Mouse (Mus musculus): Measurements from ENCODE around the gene Dop1b.
A peak's percentile ranks its signal among the peaks of the same experiment; 100 is the strongest.
"Not testable (repeated sequence)": the region's sequence is repeated elsewhere in the genome, so short reads cannot be mapped to it uniquely, and the experiment has no call there.

Gene Dop1b

GRCm38 (mm10) chr16:93711411-93712188, at the start of gene Dop1b:
TSS of gene Dop1b (plus strand) at chr16:93711904.
- ATAC-seq (ENCODE audit: insufficient number of reproducible peaks, low FRiP score, low TSS enrichment): peak; percentile 69

DNA sequence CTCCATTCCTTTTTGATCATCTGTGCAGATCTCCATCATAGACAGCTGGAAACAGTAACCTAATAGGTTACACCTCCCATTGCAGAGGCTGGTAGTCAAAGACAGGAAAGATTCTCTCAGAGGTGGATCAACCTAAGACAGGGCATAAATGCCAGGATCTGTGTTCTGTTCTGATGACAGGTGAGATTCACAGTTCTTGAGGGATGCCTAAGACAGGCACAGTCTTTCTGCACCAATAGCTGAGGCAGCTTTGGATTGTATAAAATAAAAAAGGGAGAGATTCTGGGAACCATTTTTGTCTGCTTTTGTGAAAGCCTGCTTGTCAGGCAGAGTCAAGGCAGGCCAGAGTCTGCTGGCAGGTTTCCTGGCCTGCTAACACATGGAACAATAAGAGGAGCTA, 43.7 kb upstream of the Dop1b start:
- no peak for ATAC-seq (ENCODE audit: insufficient number of reproducible peaks, low FRiP score, low TSS enrichment)

GRCm38 (mm10) chr16:93669521-93669920, 42.2 kb upstream of the Dop1b start:
- ATAC-seq (ENCODE audit: insufficient number of reproducible peaks, low FRiP score, low TSS enrichment): no peak

- not testable (repeated sequence) for ATAC-seq (ENCODE audit: insufficient number of reproducible peaks, low FRiP score, low TSS enrichment)
These were observed 41.2 kb upstream of the Dop1b start for GRCm38 (mm10) chr16:93670466-93670865.

DNA sequence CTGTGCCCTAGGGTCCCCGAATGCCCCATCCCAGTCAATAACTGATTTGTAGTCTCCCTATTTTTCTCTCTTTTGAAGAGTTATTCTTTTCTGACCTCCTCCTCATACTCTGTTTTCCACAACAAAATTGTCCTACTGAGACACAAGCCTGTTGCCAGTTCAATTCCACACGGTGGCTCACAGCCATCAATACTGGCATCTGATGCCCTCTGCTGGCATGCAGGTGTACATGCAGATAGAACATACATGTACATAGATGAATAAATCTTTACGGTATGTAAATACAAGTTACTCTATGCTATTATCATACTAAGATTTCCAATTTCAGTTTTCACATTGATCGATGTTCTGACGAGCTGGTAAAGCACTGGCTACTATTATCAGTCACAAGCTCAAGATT, 40.6 kb upstream of the Dop1b start:
- ATAC-seq (ENCODE audit: insufficient number of reproducible peaks, low FRiP score, low TSS enrichment): no peak

DNA sequence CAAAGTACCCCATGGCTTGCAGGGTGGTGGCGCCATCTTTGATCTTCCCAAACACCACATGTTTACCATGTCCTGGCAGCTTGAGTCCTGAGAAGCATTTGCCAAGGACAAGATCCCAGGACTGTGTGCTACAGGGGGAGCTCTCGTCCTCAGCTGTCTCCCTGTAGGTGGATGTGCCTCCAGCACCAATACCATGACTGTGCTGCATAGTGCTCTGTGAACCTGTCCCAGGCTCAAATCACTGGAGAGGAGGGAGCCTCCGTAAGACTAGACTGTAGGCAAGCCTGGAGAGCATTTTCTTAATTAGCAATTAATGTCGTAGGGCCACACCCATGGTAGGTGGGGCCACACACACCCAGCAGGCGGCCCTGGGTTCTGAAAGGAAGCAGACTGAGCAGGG, 35.3 kb upstream of the Dop1b start:
- no peak for ATAC-seq (ENCODE audit: insufficient number of reproducible peaks, low FRiP score, low TSS enrichment)

DNA sequence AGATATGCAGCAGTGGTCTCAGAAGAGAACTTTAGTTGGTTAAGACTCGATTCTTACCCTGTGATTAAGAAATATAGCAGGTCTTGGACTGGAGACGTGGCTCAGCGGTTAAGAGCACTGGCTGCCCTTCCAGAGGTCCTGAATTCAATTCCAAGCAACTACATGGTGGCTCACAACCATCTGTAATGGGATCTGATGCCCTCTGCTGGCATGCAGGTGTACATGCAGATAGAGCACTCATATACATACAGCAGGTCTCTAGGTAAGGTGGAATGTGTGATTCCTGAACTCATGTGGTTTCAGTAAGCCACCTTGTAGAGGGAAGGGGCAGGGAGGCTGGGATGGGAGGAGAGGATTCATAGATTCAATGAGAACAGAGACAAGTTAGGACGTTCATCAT, 33.5 kb upstream of the Dop1b start:
- ATAC-seq (ENCODE audit: insufficient number of reproducible peaks, low FRiP score, low TSS enrichment): no peak

GRCm38 (mm10) chr16:93679165-93679564, 32.5 kb upstream of the Dop1b start:
- ATAC-seq (ENCODE audit: insufficient number of reproducible peaks, low FRiP score, low TSS enrichment): no peak

- ATAC-seq (ENCODE audit: insufficient number of reproducible peaks, low FRiP score, low TSS enrichment): no peak
These were observed 29.5 kb upstream of the Dop1b start for GRCm38 (mm10) chr16:93682156-93682688.

GRCm38 (mm10) chr16:93682689-93683507, 28.8 kb upstream of the Dop1b start, which contains the start of gene Cbr3:
TSS of gene Cbr3 (plus strand) at chr16:93683215.
- ATAC-seq (ENCODE audit: insufficient number of reproducible peaks, low FRiP score, low TSS enrichment): 0 out of 2 replicates have a peak, but pooled peaks have one; percentile 42

GRCm38 (mm10) chr16:93683508-93684236, 28.0 kb upstream of the Dop1b start:
- no peak for ATAC-seq (ENCODE audit: insufficient number of reproducible peaks, low FRiP score, low TSS enrichment)

- no peak for ATAC-seq (ENCODE audit: insufficient number of reproducible peaks, low FRiP score, low TSS enrichment)
These were observed 27.3 kb upstream of the Dop1b start for GRCm38 (mm10) chr16:93684441-93684840.

- ATAC-seq (ENCODE audit: insufficient number of reproducible peaks, low FRiP score, low TSS enrichment): not testable (repeated sequence)
These were observed 25.9 kb upstream of the Dop1b start for GRCm38 (mm10) chr16:93685783-93686182.

GRCm38 (mm10) chr16:93686421-93686820, 25.3 kb upstream of the Dop1b start:
- ATAC-seq (ENCODE audit: insufficient number of reproducible peaks, low FRiP score, low TSS enrichment): no peak

DNA sequence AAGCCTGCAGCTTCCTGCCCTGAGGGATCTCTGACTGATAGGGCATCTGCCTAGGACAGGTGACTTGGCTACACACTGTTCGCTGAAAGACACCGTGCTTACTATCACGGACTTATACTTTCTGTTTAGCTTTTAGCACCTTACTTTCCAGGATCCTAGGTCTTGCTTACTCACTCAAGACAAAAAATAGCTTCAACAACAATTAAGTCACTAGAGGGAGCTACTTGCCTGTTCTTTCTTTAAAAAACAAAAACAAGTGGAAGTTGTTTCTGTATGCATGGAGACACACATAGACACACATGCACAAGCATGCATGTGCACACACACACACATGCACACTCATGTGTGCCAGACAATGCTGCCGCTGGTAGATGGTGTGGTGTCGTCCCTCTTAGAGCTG, 24.8 kb upstream of the Dop1b start:
- ATAC-seq (ENCODE audit: insufficient number of reproducible peaks, low FRiP score, low TSS enrichment): no peak

DNA sequence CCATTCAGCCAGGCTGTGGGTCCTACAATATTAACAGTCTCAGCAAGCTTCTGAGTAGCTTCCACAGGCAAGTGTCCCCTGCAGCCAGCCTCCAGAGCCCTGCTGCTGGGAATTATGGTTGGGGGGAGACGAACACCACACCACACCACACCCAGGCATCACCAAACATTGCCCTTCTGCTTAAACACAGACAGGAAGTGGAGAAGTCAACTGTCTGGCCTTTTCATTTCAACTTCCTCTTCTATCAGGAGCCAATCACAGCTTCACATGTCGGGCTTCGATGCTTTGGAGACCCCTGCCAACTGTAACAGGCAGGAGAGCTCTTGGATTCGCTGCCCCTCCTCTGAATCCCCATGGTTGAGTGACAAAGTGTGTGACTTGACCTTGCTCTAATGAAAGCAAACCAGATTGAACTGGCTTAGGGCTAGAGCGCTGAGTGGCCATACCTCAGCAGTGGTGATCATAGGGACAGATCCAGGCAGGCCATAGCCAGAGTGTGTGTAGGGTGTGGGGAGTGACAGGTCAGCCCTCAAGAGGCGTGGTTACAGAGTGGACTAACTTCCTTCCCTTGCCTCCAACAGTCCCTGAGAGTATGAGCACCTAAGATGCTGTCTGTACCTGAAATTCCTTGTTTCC, 20.4 kb upstream of the Dop1b start:
- no peak for ATAC-seq (ENCODE audit: insufficient number of reproducible peaks, low FRiP score, low TSS enrichment)

- ATAC-seq (ENCODE audit: insufficient number of reproducible peaks, low FRiP score, low TSS enrichment): no peak
These were observed 19.0 kb upstream of the Dop1b start for GRCm38 (mm10) chr16:93692744-93693143.

GRCm38 (mm10) chr16:93707116-93707515, 4.6 kb upstream of the Dop1b start:
- no peak for ATAC-seq (ENCODE audit: insufficient number of reproducible peaks, low FRiP score, low TSS enrichment)

DNA sequence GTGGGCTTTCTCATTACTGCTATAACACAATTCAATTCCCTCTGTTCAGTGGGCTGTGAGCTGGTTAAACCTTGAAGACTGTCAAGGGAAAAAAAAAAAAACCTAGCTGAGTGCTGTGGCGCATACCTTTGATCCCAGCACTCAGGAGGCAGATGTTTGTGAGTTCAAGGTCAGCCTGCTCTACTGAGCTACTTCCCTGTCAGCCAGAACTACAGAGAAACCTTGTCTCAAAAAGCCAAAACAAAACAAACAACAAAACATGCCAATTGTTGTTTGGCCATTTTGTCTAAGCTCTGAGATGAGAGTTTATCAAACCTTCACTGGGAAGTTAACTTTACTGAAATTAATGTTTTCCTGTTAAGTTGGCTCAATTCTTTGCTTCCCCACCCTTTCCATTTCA, 2.5 kb upstream of the Dop1b start:
- ATAC-seq (ENCODE audit: insufficient number of reproducible peaks, low FRiP score, low TSS enrichment): no peak

- peak; percentile 42 for ATAC-seq (ENCODE audit: insufficient number of reproducible peaks, low FRiP score, low TSS enrichment)
These were observed 780 bp upstream of the Dop1b start for GRCm38 (mm10) chr16:93710924-93711323.
